Mouse (Mus musculus) 3T3-L1 (cell line): ENCODE results near the gene Igsf9b.

Experiments used
- DNase-seq: peaks from one replicate; pipeline ENCODE4 v3.0.0-alpha.2; 2015; ENCODE audit warnings: low read depth, low spot score

Igsf9b gene

GRCm38 (mm10) chr9:27289543-27290308 is 9.3 kb upstream of the Igsf9b start:
- no peak for DNase-seq

- no peak for DNase-seq
These were observed 4.6 kb upstream of the Igsf9b start for GRCm38 (mm10) chr9:27294380-27294779.

GRCm38 (mm10) chr9:27299286-27300187 is 533 bp downstream of the Igsf9b start:
- no peak for DNase-seq

DNA sequence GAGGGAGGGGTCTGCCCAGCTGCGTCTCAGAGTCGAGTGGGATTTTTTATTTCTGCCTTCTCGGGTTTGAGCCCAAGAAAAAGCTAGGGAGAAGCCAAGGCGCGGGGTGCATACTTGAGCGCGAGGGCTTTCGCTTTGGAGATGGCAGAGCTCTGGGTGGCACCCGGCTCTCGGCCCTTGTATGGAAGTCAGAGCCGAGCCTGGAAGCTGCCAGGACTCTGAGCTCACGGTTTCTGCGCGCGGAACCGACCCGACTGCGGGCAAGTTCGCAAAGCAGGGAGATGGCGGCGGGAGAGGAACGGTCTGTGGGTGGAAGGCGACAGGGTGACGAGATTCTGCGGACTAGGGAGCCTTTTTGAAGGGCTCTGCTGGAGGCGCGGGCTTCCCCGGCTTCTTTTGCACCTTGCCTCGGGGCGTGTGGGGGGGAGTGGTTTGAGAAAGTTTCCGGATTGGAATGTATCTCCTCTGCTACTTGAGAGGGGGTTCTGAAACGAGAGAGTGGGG is 1.2 kb downstream of the Igsf9b start:
- no peak for DNase-seq

GRCm38 (mm10) chr9:27300698-27301097 is 1.7 kb downstream of the Igsf9b start:
- DNase-seq: no peak

DNA sequence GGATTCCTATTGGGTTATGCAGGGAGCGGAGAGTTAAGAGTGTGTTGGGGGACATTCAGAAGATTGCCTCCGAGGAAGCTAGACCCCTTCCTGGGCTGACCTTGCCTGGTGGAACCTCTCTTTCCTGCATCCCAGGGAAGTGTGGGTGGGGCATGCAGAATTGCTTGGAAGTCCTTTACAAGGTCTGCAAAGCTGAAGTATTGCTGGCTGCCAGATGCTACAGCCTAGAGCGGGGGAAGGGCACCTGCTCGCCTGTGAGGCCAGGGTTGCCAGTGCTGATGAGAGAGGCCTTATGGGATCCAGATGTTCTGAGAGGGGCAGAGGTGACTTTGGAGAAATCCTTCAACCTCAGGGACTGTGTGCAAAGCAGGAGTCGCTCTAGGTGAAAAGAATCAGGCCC is 2.5 kb downstream of the Igsf9b start:
- DNase-seq: no peak

DNA sequence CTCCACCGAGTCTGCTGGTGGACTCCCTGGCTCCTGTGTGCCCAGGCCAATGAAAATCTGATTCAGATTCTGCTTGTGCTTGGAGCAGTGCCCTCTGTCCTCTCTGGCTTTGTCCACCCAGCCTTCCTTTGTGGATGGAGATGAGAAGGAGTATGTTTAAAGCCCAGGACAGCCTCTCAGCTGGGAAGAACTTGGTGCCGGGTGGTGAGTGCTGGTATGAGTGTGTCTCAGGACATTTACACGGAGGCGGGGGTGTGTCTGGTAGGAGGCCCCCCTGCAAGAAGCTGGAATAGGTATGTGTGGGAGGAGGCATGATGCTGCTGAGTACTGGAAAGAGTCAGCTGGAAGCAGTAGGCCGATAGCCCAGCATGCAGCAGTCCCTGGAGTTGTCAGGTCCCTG is 3.3 kb downstream of the Igsf9b start:
- no peak for DNase-seq

GRCm38 (mm10) chr9:27303571-27304484 is 4.8 kb downstream of the Igsf9b start:
- DNase-seq: no peak

GRCm38 (mm10) chr9:27304485-27305102 is 5.6 kb downstream of the Igsf9b start:
- no peak for DNase-seq

DNA sequence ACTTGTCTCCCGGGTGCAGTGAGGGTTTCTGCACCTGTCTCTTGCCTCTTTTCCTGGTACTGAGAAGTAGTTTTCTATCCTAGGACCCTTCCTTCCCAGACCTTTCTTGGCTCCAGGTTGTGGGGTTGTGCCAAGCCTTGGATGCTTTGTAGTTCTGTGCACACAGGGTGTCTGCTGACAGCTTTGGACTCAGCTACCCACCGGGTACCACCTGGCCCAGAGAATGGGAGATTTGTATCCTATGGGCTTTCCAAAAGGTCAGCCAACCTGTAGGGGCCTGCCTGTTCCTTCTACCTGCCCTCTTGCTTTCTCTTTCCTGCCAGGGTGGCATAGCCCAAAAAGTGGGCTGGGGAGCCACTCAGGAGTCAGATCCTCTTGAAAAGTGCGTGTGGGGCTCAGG is 6.5 kb downstream of the Igsf9b start:
- DNase-seq: no peak

DNA sequence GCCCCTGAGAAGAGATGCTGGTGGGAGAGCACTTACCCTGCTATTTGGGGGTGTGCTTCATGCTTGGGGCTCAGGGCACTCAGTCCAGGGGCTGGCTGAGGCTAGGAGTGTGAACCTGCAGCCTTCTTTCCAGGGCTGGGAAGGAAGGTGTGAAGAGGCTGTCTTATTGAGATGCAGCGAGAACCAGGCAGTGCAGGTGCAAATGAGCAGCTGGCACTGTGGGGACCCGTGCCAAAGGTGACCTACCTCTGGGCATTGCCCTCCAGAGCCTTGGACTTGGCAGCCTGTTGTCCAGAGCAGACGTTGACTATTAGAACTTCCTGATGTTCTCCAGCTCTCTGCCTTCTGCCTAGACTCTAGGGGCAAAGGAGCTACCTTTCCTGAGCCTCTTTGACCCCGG is 7.6 kb downstream of the Igsf9b start:
- DNase-seq: no peak

DNA sequence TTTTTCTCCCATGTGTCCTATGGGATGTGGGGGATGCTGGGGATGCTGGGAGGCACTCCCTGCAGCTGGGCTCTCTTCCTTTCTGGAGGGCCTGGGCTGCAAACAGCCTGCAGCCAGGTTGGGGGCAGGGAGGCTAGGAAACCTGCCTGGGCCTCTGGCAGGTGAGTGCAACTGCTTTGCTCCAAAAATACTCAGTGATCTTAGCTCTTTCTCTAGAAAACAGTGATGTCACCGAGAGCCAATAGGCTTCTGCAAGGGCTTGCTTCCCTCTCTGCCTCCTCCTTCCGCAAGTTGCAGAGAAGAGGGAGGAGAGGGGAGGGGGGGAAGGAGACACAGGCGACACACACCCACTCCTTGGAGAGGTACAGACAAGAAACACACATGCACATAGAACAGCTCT is 8.3 kb downstream of the Igsf9b start:
- DNase-seq: no peak

GRCm38 (mm10) chr9:27308045-27308444 is 9.0 kb downstream of the Igsf9b start:
- no peak for DNase-seq

GRCm38 (mm10) chr9:27308561-27308960 is 9.6 kb downstream of the Igsf9b start:
- no peak for DNase-seq

- no peak for DNase-seq
These were observed 11.0 kb downstream of the Igsf9b start for GRCm38 (mm10) chr9:27310005-27310404.

DNA sequence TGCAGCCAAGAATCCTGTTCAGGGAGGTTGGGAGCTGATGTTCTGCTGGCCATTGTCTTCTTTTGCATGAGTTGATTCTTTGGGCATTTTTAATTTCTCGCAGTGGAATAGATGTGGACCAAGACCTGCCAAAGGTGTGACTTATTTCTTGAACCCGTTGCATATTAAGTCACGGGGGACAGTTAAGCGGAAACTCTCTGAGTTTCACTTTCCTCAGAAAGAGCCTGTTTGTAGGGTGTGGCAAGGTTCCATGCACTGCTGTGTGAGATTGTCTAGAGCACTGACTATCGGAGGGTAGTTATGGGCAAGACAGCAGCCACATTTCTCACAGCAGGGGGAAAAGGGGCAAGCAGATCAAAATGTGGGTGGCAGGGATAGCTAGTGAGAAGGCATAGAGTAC is 14.4 kb downstream of the Igsf9b start:
- no peak for DNase-seq

DNA sequence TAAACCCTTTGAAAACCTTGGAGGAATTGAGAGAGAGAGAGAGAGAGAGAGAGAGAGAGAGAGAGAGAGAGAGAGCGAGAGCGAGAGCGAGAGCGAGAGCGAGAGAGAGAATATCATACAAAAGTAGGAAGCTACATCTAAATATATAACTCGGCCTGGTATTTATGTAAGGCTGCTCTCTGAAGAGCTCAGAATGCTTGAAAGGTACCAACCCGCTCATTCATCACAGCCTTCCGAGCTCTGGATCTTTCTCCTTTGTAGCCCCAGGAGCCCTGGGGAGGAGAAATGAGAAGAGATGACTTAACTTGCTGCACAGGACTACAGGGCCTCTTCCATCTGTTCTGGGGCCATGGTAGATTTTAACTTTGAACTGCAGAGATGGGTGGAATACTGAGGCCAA is 22.3 kb downstream of the Igsf9b start:
- DNase-seq: no peak

- DNase-seq: no peak
These were observed 23.3 kb downstream of the Igsf9b start for GRCm38 (mm10) chr9:27322277-27322676.

DNA sequence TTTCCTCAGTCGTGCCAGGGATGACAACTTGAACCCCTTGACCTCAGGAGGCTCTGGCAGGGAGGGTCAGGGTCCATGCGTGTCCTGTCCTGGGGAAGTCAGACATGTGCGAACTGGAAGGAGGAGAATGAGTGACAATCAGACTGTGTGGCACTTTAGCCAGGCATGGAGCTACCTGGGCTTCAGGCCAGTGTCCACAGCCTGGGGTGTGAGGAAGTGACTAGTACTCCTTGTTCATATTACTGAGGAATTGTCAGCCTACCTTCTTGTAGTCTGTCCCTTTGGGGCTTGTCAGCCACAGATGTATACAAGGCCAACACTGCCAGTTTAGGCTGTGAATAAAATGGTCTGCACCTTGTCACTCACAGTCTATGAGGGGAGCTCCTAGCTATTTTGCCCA is 24.4 kb downstream of the Igsf9b start:
- DNase-seq: no peak

GRCm38 (mm10) chr9:27325920-27326319 is 26.9 kb downstream of the Igsf9b start:
- peak; percentile 77 for DNase-seq

DNA sequence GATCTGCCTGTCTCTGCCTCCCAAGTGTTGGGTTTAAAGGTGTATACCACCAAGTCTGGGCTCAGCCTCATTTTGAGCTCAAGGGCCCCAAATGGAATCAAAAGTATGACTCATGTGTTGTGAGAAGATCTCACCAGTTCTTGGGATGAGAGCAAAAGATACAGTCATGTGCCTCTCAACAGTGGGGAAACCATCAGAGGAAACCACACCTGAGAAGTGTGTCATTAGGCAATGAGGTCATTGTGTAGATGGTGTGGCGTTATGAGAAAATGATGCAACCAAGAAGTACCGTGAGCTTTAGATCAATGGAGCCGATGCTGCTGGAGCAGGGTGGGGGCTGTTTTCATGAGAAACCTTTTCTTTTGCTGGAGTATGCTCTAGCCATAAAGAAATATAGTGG is 28.6 kb downstream of the Igsf9b start:
- DNase-seq: no peak
